Mouse (Mus musculus) forebrain, embryonic 14.5 days (tissue): Measurements from ENCODE around the gene Upk3bl. TPM values are rescaled to one million over a fixed set of nuclear protein-coding genes. Genes with fewer than 3 reads are reported as not detected.
A peak's percentile ranks its signal among the peaks of the same experiment; 100 is the strongest.

ENCODE experiments used
- ATAC-seq: fragments of 200-750 bp; cut with Nextera tagmentation; 2 replicates; pipeline ENCODE4 v1.8.0; 2017; ENCODE audit warnings: mild to moderate bottlenecking, moderate library complexity
- DNase-seq: peaks from one replicate; pipeline ENCODE4 v3.0.0-alpha.2; 2015; ENCODE audit warnings: low spot score
- H3K27ac ChIP-seq: fragments of 300-500 bp; sonication (generic); 2 replicates; pipeline ENCODE4 v1.5.1; 2014; ENCODE audit warnings: low read depth, mild to moderate bottlenecking, control low read depth, low read length, moderate library complexity
- H3K27me3 ChIP-seq: fragments of 300-500 bp; sonication (generic); replicated peaks from 2 replicates; pipeline ENCODE4 v1.6.1; 2014; ENCODE audit warnings: low read length, control low read depth, mixed read lengths; ENCODE audit not compliant: control insufficient read depth, insufficient read depth
- H3K36me3 ChIP-seq: fragments of 300-500 bp; sonication (generic); 2 replicates; pipeline ENCODE4 v1.6.1; 2014; ENCODE audit warnings: low read length, control low read depth; ENCODE audit not compliant: control insufficient read depth, insufficient read depth
- H3K4me1 ChIP-seq: fragments of 300-500 bp; sonication (generic); 2 replicates; pipeline ENCODE4 v1.6.1; 2014; ENCODE audit warnings: antibody characterized with exemption, low read length, control low read depth; ENCODE audit not compliant: control insufficient read depth, insufficient read depth
- H3K4me2 ChIP-seq: fragments of 300-500 bp; sonication (generic); 2 replicates; pipeline ENCODE4 v1.6.1; 2014; ENCODE audit warnings: mild to moderate bottlenecking, control low read depth, low read length
- H3K4me3 ChIP-seq: fragments of 300-500 bp; sonication (generic); 2 replicates; pipeline ENCODE4 v1.5.1; 2014; ENCODE audit warnings: low read depth, low read length, control low read depth
- H3K9ac ChIP-seq: fragments of 300-500 bp; sonication (generic); 2 replicates; pipeline ENCODE4 v1.6.1; 2014; ENCODE audit warnings: mild to moderate bottlenecking, low read length, control low read depth, moderate library complexity
- H3K9me3 ChIP-seq: fragments of 300-500 bp; sonication (generic); replicated peaks from 2 replicates; pipeline ENCODE4 v1.6.1; 2016; ENCODE audit warnings: low read length, control low read depth, mixed read lengths; ENCODE audit not compliant: control insufficient read depth
- WGBS: fragments of 180-500 bp; shearing (Covaris S2); extraction: QIAGEN DNeasy Blood & Tissue Kit; methylation state at CpG from one replicate; pipeline ENCODE4 v1.1.7; 2014; 5-methylcytosine and 5-hydroxymethylcytosine counted together
- polyA plus RNA-seq: library from polyadenylated mRNA; unstranded; fragments of >200 nt; fragmentation: Nextera tagmentation; extraction: Ambion mirVana; gene quantifications from 2 replicates; pipeline ENCODE4 v1.2.1, GENCODE M21; 2014

Upk3bl gene
- polyA plus RNA-seq: not detected in 2 replicates

DNA sequence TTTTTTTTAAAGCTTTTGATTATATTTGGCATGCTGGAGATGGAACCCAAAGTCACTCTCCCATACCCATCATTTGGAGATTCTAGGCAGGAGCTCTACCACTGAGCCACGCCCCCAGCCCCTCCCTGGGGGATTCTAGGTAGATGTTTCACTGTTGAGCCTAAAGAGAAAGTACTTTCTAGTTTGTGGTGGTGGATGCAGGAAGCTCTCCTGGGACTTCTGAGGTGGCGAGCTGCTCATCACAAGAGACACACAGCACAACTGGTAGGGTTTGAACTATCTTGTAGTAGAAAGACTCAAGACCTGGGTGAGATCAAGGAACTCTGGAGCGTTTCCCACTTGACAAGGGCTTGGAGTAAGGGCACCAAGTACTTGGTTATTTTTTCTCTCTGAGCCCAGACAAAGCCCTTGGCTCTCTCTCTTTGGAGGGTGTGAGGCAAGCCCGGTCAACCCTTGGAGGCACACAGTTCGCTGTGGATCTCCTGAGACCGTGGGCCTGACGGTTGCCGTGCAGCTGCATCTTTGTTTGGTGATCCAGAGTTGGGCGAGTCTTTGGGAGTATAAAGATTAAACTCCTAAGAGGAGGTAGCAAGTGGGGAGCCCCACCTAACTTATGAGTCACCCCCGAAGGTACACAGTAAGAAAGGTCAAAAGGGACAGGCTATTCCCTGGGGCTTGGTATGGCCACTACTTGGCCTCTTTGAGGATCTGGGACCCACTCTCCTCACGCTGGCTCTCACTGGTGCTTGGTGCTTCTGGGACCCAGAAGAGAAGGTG lies at the start of gene Upk3bl:
Gene Upk3bl (plus strand): TSS at position 192 of the 777 bp plus-strand sequence.
- Histone ChIP-seq H3K4me3 (no peak within 1 kb of the TSS), H3K27ac (no peak within 1 kb of the TSS), H3K4me2 (no peak within 1 kb of the TSS), H3K4me1 (0 out of 2 replicates have a peak, but pooled peaks cover 7% of the 10 kb centered on the region), H3K27me3 (no peaks in the 10 kb centered on the region), H3K36me3 (no peaks in the 10 kb centered on the region), H3K9me3 (no peaks in the 10 kb centered on the region), H3K9ac (no peak within 1 kb of the TSS)
- ATAC-seq: no peak
- DNase-seq: no peak
- 90% methylated on average over 11 of the region's 11 CpGs for WGBS

DNA sequence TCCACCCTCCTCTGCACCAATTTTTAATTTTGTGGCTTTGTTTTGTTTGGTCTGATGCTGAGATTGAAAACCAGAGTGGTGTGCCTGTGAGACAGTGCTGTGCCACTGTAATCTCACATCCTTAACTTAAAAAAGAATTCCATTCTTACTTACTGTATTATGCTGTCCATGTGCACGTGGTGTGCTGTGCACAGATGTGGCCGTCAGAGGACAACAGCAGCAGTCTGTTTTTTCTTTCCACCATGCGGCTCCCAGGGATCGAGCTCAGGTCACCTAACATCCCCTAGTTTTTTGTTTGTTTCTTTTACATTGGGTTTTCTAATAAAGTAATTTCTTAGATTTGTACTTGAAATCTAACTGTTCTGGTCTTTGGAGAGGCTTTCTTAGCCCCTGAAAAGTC lies 49.8 kb upstream of the Upk3bl start:
- ATAC-seq (no peak), DNase-seq (no peak)
- Histone ChIP-seq H3K4me3 (no peak overlapping the region), H3K4me1 (no peaks in the 10 kb centered on the region), H3K27ac (no peak overlapping the region), H3K9me3 (no peaks in the 10 kb centered on the region), H3K27me3 (no peaks in the 10 kb centered on the region), H3K36me3 (peaks cover 17% of the 10 kb centered on the region; the same call in 1 of the 2 replicates), H3K4me2 (no peak overlapping the region), H3K9ac (no peak overlapping the region)
- 87% methylated on average over 4 of the region's 4 CpGs for WGBS

DNA sequence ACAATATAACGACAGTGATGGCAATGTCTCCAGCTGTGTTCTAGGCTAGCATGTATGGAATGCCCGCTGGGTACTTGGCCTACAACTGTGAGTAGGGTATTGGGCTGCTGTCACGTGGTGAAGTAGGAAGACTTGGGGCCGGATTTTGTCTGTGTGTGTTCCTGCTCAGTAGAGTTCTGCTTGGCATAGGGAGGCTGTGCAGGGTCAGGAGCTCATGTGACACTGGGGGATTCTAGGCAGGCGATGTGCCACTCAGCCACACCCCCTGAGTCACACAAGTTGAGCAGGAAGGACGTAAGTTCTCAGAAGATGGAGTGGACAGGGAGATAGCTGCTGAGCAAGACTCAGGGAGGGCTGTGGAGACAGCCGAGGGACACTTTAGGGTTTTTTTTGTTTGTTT lies 46.5 kb upstream of the Upk3bl start:
- H3K27me3 ChIP-seq: no peaks in the 10 kb centered on the region
- no peak overlapping the region for H3K27ac ChIP-seq
- H3K4me2 ChIP-seq: no peak overlapping the region
- ATAC-seq (no peak), DNase-seq (no peak)
- H3K9me3 ChIP-seq: no peaks in the 10 kb centered on the region
- H3K4me3 ChIP-seq: no peak overlapping the region
- peaks cover 27% of the 10 kb centered on the region for H3K36me3 ChIP-seq
- WGBS: 86% methylated on average over 7 of the region's 7 CpGs
- no peaks in the 10 kb centered on the region for H3K4me1 ChIP-seq
- no peak overlapping the region for H3K9ac ChIP-seq

DNA sequence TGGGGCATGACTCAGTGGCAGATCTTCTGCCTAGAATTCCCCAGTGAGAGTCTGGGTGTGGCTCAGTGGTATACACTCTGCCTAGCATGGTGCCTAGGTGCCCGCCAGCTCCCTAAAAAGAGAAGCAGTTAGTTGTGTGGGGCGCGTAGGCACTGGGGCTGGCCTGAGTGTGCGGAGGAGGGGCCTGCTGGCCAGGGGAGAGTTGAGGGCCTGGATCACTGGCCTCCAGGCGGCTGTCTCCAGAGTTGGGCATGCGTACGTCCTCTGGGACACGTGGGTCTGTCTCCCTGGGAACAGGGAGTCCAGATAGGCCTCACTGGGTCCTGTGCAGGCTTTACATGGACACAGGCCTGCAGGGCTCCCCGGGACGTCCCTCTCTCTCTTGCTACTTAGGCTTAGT lies 39.4 kb upstream of the Upk3bl start:
- Histone ChIP-seq H3K4me3 (no peak overlapping the region), H3K36me3 (peaks cover 28% of the 10 kb centered on the region), H3K4me1 (peaks cover 3% of the 10 kb centered on the region; the same call in 1 of the 2 replicates), H3K4me2 (no peak overlapping the region), H3K27me3 (no peaks in the 10 kb centered on the region), H3K9ac (no peak overlapping the region), H3K27ac (no peak overlapping the region), H3K9me3 (no peaks in the 10 kb centered on the region)
- DNase-seq: no peak
- ATAC-seq: no peak
- WGBS: 87% methylated on average over 10 of the region's 10 CpGs

DNA sequence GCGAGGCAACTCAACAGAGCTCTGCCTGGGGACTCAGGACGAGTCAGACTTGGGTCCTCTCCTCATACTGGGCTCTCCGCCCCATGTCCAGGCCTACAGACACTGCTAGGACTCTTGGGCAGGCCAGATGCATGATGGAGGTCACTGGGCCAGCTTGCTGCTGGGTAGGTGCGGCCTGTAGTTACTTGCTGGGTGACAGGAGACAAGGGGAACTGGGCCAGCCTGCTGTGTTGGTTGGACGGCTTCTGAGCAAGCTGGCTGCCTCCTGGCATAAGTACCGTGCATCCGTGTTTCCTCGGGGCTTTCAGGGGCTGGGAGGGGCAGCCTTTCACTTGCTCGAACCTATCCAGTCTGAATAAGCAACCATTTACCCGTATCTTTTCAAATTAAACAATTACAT lies 38.7 kb upstream of the Upk3bl start:
- no peaks in the 10 kb centered on the region for H3K27me3 ChIP-seq
- no peaks in the 10 kb centered on the region for H3K9me3 ChIP-seq
- H3K27ac ChIP-seq: no peak overlapping the region
- ATAC-seq (no peak), DNase-seq (peak; percentile 20)
- WGBS: 66% methylated on average over 10 of the region's 10 CpGs
- no peak overlapping the region for H3K9ac ChIP-seq
- peaks cover 3% of the 10 kb centered on the region; the same call in 1 of the 2 replicates for H3K4me1 ChIP-seq
- H3K4me3 ChIP-seq: no peak overlapping the region
- peaks cover 21% of the 10 kb centered on the region for H3K36me3 ChIP-seq
- H3K4me2 ChIP-seq: no peak overlapping the region

DNA sequence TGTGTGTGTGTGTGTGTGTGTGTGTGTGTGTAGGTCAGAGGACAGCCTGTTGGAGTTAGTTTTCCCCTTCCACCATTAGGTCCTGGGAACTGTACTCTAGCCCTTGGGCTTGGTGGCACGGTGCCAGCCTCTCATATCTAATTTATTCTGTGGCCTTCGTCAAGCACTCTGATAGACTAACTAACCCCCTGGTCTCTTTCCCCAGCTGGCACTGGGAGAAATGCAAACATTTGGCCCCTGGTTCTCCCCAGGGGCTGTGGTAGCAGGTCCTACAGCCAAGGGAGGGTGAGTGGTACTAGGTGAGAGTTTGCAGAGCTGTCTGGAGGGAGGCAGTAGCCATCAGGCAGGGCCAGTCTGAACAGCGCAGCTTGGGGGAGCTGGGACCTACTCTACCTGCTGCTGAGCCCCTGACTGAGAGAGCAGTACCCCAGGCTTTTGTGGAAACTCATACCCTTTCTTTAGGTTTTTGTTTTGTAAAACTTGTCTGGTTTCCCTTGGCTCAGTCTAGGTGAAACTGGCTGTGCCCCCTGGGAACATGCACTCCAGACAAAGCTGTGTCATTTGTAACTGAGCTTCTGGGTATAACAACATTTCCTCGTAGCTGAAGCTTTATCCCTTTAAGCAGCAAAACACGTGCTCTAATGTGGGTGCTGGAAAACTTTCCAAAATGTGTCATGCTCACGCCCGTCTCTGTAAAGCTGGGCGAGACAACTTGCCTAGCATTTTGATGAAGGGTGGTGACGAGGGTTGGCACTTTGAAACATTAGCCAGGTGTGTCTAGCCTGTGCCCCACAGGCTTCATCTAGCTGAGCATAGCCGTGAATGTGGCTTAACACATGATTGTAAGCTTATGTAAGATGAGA lies 38.0 kb upstream of the Upk3bl start:
- Histone ChIP-seq H3K4me1 (peaks cover 3% of the 10 kb centered on the region; the same call in 1 of the 2 replicates), H3K9ac (no peak overlapping the region), H3K27ac (peak overlapping the region; percentile 39; the same call in 1 of the 2 replicates), H3K27me3 (no peaks in the 10 kb centered on the region), H3K9me3 (no peaks in the 10 kb centered on the region), H3K36me3 (peaks cover 21% of the 10 kb centered on the region), H3K4me3 (no peak overlapping the region), H3K4me2 (no peak overlapping the region)
- WGBS: 60% methylated on average over 10 of the region's 10 CpGs
- DNase-seq (peak; percentile 67), ATAC-seq (0 out of 2 replicates have a peak, but pooled peaks have one; percentile 26)

DNA sequence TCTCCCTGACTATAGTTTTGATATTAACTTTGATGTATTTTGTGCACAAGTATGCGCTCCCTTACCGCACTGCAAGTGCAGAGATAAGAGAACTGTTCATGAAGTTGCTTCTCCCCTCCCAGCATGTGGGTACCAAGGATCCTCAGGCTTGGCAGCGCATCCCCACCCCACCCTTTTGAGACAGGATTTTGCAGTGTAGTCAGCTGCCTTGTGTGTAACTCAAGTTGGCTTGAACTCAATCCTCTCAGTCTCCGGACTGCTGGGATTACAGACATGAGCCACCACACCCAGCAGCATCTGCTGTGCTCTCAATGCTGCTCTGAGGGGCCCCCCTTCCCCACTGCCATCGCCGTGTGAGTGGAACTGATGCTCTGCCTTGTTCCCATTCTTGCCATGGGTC lies 37.0 kb upstream of the Upk3bl start:
- H3K4me1 ChIP-seq: peaks cover 3% of the 10 kb centered on the region; the same call in 1 of the 2 replicates
- H3K4me3 ChIP-seq: no peak overlapping the region
- H3K27ac ChIP-seq: no peak overlapping the region
- ATAC-seq (no peak), DNase-seq (peak; percentile 34)
- peaks cover 11% of the 10 kb centered on the region for H3K36me3 ChIP-seq
- WGBS: 85% methylated on average over 6 of the region's 6 CpGs
- H3K4me2 ChIP-seq: no peak overlapping the region
- no peaks in the 10 kb centered on the region for H3K9me3 ChIP-seq
- H3K9ac ChIP-seq: no peak overlapping the region
- H3K27me3 ChIP-seq: no peaks in the 10 kb centered on the region

DNA sequence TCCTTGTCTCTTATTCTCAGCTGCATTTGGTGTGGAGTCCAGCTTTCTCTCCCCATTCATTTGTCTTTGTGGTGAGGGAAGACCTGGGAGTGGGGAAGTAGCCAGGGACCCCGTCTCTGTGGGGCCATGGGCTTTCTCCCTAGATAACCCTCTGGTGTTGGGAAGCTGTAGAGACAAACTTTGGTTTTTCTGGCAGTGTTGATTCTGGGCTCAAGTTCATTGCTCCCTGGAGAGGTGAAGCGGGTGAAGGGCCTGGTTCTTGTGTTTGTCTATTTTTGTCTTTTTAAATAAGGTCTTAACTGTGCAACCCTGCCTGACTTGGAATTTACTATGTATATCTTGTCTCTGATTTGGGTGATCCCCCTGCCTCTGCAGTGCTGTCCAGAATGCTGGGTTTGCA lies 35.6 kb upstream of the Upk3bl start:
- DNase-seq: no peak
- no peak for ATAC-seq
- WGBS: 89% methylated on average over 2 of the region's 2 CpGs

More for the DNA sequence above, 35.6 kb upstream of the Upk3bl start:
- Histone ChIP-seq H3K9ac (no peak overlapping the region), H3K27ac (no peak overlapping the region), H3K4me3 (no peak overlapping the region), H3K9me3 (no peaks in the 10 kb centered on the region), H3K4me1 (peaks cover 3% of the 10 kb centered on the region; the same call in 1 of the 2 replicates), H3K36me3 (0 out of 2 replicates have a peak, but pooled peaks cover 6% of the 10 kb centered on the region), H3K4me2 (no peak overlapping the region), H3K27me3 (no peaks in the 10 kb centered on the region)
